Mouse (Mus musculus) effector memory CD4-positive, alpha-beta T cell, adult 5 months (primary cell): ENCODE measurements around the gene Megf9. TPM values are rescaled to one million over a fixed set of nuclear protein-coding genes. Genes with fewer than 3 reads are reported as not detected.

Source experiments
- polyA plus RNA-seq: library from polyadenylated mRNA; unstranded; fragments of 100-300 nt; shearing (Covaris generic); gene quantifications from one replicate; pipeline ENCODE4 v1.2.1, GENCODE M21; 2017

Gene Megf9
- polyA plus RNA-seq, result 3.0 TPM

DNA sequence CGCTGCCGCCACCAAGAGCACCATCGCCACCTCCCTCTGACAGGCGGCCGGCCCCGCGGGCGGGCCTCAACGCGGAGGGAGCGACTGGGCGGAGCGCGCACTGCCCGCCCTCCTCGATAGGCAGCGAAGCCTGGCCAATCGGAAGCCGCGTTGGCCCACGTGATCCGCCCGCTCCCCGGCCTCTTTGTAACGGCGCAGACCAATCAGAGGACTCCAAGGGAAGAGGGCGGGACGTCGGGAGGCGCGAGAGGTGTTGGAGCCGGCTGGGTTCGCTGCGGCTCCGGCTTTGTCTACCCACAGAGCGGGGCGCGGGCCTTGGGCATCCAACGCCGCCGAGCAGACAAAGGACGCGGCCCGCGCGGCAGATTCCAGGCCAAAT lies at the start of gene Megf9:
Gene Megf9, minus strand, starts transcription at position 105 of the 379 bp plus-strand sequence.

DNA sequence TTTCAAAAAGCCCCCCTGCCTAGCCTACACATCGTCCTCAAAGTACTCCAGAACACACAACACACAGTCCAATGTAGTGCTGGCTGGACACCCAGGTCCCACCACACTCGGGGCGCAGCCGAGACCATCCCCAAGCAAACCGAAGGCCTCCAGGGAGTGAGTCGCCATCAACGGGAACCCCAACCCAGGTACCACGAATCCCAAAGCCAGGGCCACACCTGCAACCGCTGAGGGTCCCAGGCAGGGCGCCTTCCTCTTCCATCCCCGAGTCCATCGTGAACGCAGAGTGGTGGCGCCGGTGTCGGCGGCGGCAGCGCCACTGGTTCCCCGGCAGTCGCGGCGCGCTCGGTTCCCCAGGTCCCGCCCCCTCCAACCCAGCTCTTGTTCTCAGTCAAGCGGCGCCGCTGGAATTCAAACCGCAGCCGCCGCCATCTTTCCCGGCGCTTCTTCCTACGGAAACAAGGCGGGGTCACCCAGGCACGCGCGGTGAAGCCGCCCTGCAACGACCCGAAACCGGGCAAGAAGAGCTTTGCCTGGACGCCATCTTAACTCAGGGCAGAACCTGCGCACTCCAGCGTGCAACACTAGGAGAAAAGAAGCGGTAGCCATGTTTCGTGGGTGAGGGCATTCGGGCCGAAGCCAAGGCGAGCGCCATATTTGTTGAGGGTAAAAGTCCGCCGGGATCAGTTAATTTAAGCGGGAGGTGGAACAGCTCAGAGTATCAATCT lies 124.6 kb downstream of the Megf9 start, which contains the start of gene Cdk5rap2:
Gene Cdk5rap2, minus strand, starts transcription at position 450 of the 728 bp plus-strand sequence.

Other genes with a start within 250 kb of the Megf9 start
- gene Cdk5rap2, start 124.6 kb downstream of the Megf9 start, polyA plus RNA-seq, result 18.7 TPM